Mouse (Mus musculus) cerebellum, postnatal 36 days (tissue): ENCODE data around the gene Gm28845.
"Not testable (repeated sequence)": the region's sequence is repeated elsewhere in the genome, so short reads cannot be mapped to it uniquely, and the experiment has no call there.

Experiments
- DNase-seq, 2 experiments: peaks; one replicate each; pipeline ENCODE4 v3.0.0; 2021 to 2022; ENCODE audit warnings: mixed read lengths in 2 of 2

Gm28845 gene

DNA sequence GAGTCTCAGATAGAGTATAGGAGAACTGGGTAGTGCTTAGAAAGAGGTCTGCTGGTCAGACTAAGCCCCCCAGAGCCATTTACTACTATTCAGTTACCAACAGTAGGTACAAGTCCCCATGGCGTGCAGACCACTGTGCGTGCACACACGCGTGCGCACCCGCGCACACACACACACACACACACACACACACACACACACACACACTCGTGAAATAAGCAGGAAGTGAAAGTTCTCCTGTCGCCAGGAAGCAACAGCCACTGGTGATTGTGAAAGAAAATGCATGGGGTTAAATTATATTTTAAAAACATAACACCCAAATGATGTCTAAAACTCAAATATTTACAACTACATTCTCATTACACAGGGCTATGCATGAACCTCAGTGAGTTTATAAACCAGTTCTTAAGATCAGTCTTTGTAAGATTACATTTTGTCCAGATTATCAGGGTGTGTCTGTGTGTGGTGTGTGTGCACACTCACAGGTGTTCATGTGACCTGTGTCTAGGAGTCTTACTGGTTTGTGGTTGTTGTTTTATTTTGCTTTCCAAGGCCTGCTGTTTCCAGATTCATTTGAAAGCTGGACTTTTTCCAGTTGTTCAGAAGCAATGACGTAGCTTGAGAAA, 11.6 kb downstream of the Gm28845 start:
- DNase-seq, result no peak

DNA sequence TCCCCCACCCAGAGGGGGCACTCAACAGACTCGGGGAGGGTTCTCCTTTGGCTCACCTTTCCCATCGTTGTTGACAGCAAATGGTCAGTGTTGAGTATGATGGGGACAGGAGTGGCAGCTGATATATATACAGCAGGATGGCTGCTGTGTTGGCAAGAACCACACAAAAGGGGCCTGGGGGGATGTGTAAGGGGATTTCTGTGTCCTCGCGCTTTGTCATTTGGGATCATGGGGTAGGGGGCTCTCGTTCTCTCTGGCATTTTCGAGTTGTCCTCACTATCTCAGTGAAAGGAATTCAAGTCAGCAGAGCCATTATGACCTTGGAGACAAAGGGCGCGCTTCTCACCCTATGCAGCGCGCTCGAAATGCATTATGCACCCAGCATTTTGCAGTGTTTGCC, 16.1 kb downstream of the Gm28845 start, which contains the start of gene Cryga:
Gene Cryga, minus strand, starts transcription at position 101 of the 400 bp plus-strand sequence.
- no peak for DNase-seq

DNA sequence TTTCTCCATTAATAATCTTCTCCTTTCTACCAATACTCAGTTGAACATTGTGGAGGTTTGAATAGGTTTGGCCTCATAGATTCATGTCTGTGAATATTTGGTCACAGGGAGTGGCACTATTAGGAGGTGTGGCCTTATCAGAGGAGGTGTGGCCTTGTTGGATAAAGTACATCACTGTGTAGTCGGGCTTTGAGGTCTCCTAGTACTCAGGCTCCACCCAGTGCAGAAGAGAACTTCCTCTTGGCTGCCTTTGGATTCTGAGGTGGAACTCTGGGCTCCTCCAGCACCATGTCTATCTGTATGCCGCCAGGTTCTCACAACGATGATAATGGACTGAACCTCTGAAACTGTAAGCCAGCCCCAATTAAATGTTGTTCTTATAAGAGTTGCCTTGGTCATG, 22.4 kb downstream of the Gm28845 start:
- no peak for DNase-seq

DNA sequence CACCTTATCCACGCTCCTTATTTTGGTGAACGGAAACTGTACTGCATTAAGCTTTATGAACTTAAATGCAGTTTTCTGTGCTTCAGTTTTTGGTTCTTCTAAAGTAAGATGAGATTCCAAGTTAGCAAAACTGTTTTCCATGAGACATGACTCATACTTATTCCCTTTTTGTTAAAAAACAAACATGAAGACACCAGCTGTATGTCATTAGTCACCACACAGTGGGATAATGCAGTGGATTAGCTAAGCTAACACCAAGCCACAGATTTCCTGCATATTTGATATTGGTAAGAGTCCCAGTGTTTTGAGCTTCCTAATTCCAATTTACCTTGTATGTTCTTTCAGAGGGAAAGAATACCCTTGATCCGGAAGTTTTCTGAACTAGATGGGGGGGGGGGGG, 27.8 kb downstream of the Gm28845 start:
- no peak for DNase-seq

DNA sequence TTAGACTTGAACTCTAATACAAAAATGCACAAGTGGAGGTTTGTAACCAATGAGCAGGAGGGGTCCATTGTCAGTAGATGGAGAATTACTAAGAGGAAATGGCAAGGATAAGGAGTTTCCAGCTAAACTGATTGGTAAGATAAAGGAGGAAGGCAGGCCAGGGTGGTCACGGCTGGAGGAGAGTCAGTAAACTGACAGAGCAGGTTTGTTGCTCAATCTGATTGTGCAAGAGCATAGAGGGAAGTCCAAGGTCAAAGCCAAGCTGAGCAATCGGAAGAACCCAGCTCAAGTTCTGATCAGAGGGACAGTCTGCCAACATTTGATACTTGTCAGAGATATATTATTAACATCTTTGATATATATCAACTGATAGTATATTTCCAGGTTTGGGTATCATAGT, 29.0 kb downstream of the Gm28845 start:
- no peak for DNase-seq

DNA sequence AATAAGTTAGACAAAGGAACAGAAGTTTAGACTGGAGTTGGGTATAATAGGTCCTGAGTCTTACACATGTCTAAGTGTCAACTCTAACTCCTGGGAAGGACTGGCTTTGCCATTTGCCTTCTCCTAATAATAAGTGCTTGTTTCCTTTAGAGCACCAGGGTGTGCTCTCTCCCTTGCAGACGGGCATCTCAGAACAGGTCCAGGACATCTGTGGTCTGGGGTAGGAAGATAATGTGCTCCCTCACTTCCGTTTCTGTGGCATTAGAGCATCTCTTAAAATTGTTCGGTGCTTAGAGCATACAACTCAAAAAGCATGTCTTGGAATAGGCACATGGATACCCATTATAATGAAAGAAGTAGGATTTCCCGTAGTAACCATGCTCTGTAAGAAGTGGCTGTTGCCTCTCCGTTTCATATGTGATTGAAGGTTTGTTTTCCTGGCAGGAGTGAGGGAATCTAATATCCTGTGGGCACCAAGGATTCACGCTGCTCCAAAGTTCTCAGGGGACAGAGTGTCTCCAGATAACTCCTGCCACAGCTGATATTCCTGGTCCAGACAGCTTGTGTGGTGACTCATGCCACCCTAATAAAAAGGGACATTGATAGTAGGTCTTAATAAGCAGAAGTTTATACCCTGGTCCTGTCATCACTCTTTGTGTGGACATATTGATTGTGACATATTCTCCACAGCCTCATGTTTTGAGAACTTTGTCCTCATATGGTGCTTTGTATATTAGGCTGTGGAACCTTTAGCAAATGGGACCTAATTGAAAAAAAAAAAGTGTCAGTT, 30.6 kb downstream of the Gm28845 start:
- no peak for DNase-seq

DNA sequence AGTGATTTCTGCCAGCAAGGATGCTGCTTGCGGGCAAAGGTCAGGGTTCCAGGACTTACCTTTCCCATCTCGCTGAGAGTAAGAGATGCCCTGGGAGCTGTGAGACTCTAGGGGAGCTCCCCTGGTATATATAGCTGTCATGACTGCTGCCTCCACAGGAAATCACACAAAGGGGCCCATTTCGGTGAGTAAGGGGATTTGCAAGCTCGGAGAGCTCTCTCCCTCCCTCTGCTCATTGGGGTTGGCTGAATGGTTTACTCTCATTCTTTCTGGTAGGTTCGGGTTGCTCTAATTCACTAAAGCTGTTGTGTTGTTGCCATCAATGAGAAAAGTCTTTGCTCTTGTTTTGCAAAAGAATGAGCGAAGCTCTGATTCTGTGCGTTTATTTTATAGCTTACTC, 37.2 kb downstream of the Gm28845 start, which contains the start of gene Crygb:
Gene Crygb, minus strand, starts transcription at position 101 of the 400 bp plus-strand sequence.
- no peak for DNase-seq

DNA sequence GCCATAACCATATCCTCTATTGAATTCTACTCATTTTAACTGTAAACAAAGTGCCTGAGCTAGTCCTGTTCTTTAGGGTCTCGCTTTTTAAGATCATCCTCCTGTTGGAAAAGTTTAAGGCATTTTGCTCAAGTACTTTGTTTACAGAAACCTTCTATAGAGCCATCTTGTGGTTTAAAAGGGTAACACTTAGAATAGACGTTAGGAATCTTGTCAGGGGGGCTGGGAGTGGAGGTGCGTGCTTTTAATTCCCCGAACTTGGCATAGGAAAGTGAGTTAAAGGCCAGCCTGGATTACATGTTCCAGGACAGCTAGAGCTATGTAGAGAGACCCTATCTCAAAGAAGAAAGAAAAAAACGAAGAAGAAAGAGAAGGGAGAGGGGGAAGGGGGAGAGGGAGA, 43.8 kb downstream of the Gm28845 start:
- DNase-seq, result no peak

DNA sequence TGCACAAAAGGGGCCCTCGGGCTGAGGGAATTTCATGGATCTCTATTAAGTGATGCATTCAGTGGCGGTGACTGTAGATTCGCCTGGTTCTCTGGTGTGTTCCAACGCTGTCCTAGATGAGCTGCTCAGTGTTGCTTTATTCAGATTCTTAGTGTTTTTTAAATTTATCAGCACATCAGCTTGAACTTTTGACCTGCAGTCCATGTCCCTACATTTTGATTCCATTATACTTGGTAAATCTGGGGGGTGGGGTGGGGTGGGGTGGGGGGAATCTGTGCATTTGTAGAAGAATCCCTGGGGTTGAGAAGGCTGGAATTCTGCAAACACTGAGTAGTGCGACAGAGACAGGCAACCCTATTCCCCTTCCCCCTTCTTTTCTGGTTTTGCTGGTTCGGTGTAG, 45.8 kb downstream of the Gm28845 start, which contains the start of gene Crygc:
Gene Crygc, minus strand, starts transcription at position 101 of the 400 bp plus-strand sequence.
- DNase-seq, result no peak

DNA sequence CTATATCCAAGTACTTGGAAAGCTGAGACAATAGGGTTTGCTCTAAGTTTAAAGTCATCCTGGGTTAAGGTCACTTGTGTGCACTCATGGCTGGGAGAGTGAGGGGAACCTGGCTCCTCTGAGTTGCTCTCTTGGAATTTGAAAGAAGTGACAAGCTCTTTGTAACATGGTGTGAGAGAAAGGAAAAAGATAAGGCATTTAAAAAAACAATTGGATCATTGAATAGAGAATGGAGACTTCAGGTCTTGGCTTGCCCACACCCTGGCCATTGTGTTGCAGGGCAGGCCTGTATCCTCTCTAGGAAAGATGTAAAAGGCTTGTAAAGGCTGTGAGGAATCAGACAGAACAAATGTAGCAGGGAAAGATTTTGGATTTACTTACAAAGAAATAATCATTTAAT, 51.5 kb downstream of the Gm28845 start:
- no peak for DNase-seq

DNA sequence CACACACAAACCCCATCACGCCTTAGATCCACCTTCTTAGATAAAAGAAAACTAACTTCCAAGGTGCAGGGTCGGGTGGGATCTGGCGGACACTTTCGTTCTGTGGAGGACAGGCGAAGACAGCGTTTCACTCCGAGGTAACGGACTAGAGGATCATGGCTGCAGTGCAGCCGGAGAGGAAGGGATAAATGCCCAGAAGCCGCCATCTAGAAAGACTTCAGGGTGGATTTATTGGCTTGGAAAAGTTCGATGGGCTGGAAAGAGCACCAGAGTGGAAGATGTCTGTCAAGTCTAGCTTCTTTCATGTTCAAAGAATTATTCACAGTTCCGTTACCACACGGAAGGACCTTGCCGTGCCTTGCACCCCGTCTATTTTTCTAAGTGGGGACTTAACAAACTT, 55.2 kb downstream of the Gm28845 start:
- DNase-seq, result no peak

DNA sequence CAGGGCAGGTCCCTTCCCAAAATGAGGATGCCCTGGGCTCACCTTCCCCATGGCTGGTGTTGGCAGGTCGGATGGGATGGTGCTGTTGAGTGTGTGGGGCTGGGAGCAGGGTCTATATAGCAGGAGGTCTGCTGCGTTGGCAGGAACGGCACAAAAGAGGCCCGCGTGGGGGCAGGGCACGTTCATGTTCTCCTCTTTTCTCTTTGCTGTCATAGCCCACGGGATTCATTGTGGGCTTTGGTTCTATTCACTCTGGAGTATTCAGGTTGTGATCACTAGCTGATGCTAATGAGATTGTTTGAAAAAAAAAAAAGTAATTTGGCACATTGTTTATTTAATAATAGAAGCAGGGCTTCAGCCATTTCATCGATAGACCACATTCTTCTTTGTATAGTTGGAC, 56.0 kb downstream of the Gm28845 start, which contains the start of gene Crygd:
Gene Crygd, minus strand, starts transcription at position 101 of the 400 bp plus-strand sequence.
- DNase-seq, result no peak

DNA sequence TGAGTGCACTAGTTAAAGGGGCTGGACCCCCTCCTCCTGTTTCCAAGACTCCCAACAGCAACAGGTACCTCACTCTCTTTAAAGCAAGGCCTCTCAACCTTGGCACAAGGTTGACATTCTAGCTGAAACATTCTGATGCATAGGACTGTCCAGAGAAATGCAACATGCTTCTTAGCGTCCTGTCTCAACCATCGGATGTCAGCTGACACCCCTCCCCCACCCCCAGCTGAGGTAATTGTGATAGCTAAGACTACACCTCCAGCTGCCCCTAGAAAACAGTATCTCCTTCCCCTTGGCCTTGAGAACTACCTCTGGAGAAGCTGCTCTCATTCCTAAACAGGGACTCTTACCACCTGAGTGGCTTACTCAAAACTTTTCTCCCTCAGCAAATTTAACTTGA, 67.2 kb downstream of the Gm28845 start:
- DNase-seq, result no peak

DNA sequence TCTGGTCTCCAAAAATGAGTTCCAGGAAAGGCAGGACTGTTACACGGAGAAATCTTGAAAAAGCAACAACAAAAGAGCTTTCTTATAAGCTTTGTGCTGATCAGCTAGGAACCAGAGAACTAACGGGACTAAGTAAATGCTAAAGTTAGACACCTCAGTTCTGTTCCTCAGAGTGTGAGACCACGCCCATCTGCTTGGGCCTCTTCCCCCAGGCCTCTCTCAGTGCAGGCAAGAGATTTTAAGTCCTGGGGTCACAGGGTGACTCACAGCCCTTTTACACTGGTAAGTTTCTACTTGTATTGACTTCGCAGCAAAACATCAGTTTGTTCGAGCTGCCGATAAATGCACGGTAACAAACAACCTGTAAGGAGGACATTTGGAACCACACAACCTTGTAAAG, 67.7 kb downstream of the Gm28845 start:
- DNase-seq, result no peak

DNA sequence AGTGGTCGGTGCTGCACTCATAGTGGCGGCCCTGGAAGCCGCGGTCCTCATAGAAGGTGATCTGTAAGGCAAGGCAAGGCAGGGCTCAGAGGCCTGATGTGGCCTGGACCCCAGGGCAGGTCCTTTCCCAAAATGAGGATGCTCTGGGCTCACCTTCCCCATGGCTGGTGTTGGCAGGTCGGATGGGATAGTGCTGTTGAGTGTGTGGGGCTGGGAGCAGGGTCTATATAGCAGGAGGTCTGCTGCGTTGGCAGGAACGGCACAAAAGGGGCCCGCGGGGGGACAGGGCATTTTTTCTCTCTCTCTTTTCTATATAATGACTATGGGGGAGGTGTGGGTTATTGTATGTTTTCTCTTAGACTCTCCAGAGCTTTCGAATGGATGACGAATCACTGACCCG, 68.4 kb downstream of the Gm28845 start, which contains the start of gene Cryge:
Gene Cryge, minus strand, starts transcription at position 198 of the 400 bp plus-strand sequence.
- DNase-seq, result not testable (repeated sequence)
